Mouse (Mus musculus): ENCODE data around the gene Naga. TPM values are rescaled to one million over a fixed set of nuclear protein-coding genes. Genes with fewer than 3 reads are reported as not detected.

The Naga gene
- polyA plus RNA-seq, 1 experiment from 2014 or later, result 29.6 TPM

GRCm38 (mm10) chr15:82362234-82362633 lies 23.5 kb upstream of the Naga start:
- H3K4me3 ChIP-seq (ENCODE audit: low read depth, low read length), result no peak overlapping the region
- no peaks in the 10 kb centered on the region for H3K27me3 ChIP-seq (replicated peaks; ENCODE audit: control insufficient read depth, insufficient read depth, low read length)
- H3K36me3 ChIP-seq (ENCODE audit: control insufficient read depth, insufficient read depth, low read length), result no peaks in the 10 kb centered on the region
- no peak overlapping the region for H3K4me2 ChIP-seq (ENCODE audit: low read length)
- WGBS, result 90% methylated on average over 3 of the region's 4 CpGs
- no peaks in the 10 kb centered on the region for H3K9me3 ChIP-seq (replicated peaks; ENCODE audit: control insufficient read depth, low read length)
- H3K27ac ChIP-seq (ENCODE audit: low read depth, low read length), result no peak overlapping the region
- DNase-seq (ENCODE audit: low spot score) (no peak), ATAC-seq (no peak)
- H3K4me1 ChIP-seq (ENCODE audit: control insufficient read depth, insufficient read depth, low read length), result no peaks in the 10 kb centered on the region
- no peak overlapping the region for H3K9ac ChIP-seq (ENCODE audit: low read length)

- DNase-seq (ENCODE audit: low spot score) (no peak), ATAC-seq (no peak)
- no peaks in the 10 kb centered on the region for H3K27me3 ChIP-seq (replicated peaks; ENCODE audit: control insufficient read depth, insufficient read depth, low read length)
- no peak overlapping the region for H3K4me2 ChIP-seq (ENCODE audit: low read length)
- H3K36me3 ChIP-seq (ENCODE audit: control insufficient read depth, insufficient read depth, low read length), result no peaks in the 10 kb centered on the region
- H3K9me3 ChIP-seq (replicated peaks; ENCODE audit: control insufficient read depth, low read length), result no peaks in the 10 kb centered on the region
- no peak overlapping the region for H3K27ac ChIP-seq (ENCODE audit: low read depth, low read length)
- no peaks in the 10 kb centered on the region for H3K4me1 ChIP-seq (ENCODE audit: control insufficient read depth, insufficient read depth, low read length)
- H3K4me3 ChIP-seq (ENCODE audit: low read depth, low read length), result no peak overlapping the region
- no peak overlapping the region for H3K9ac ChIP-seq (ENCODE audit: low read length)
- 78% methylated on average over 11 of the region's 11 CpGs for WGBS
Measured at GRCm38 (mm10) chr15:82361459-82362018, 22.8 kb upstream of the Naga start.

GRCm38 (mm10) chr15:82358431-82359260 lies 19.9 kb upstream of the Naga start:
- Histone ChIP-seq H3K9ac (ENCODE audit: low read length) (no peak overlapping the region), H3K36me3 (ENCODE audit: control insufficient read depth, insufficient read depth, low read length) (no peaks in the 10 kb centered on the region), H3K4me2 (ENCODE audit: low read length) (no peak overlapping the region), H3K9me3 (replicated peaks; ENCODE audit: control insufficient read depth, low read length) (no peaks in the 10 kb centered on the region), H3K27ac (ENCODE audit: low read depth, low read length) (no peak overlapping the region), H3K4me1 (ENCODE audit: control insufficient read depth, insufficient read depth, low read length) (peaks cover 3% of the 10 kb centered on the region; the same call in 1 of the 2 replicates), H3K4me3 (ENCODE audit: low read depth, low read length) (no peak overlapping the region), H3K27me3 (replicated peaks; ENCODE audit: control insufficient read depth, insufficient read depth, low read length) (no peaks in the 10 kb centered on the region)
- no peak for ATAC-seq
- DNase-seq (ENCODE audit: low spot score), result no peak
- 69% methylated on average over 22 of the region's 22 CpGs for WGBS

- Histone ChIP-seq H3K4me1 (ENCODE audit: control insufficient read depth, insufficient read depth, low read length) (peaks cover 12% of the 10 kb centered on the region), H3K4me3 (ENCODE audit: low read depth, low read length) (peak within 1 kb of the TSS; percentile 92), H3K36me3 (ENCODE audit: control insufficient read depth, insufficient read depth, low read length) (peaks cover 19% of the 10 kb centered on the region), H3K9ac (ENCODE audit: low read length) (peak within 1 kb of the TSS; percentile 98), H3K27me3 (replicated peaks; ENCODE audit: control insufficient read depth, insufficient read depth, low read length) (no peaks in the 10 kb centered on the region), H3K4me2 (ENCODE audit: low read length) (peak within 1 kb of the TSS; percentile 84), H3K9me3 (replicated peaks; ENCODE audit: control insufficient read depth, low read length) (no peaks in the 10 kb centered on the region), H3K27ac (ENCODE audit: low read depth, low read length) (peak within 1 kb of the TSS; percentile 84)
- ATAC-seq (peak; percentile 100), DNase-seq (ENCODE audit: low spot score) (peak; percentile 99)
- under 1% methylated on average over 57 of the region's 57 CpGs for WGBS
Measured at GRCm38 (mm10) chr15:82354126-82354945, 15.6 kb upstream of the Naga start, which contains the start of gene Ndufa6. Gene Ndufa6, minus strand, starts transcription at chr15:82354322.

GRCm38 (mm10) chr15:82353745-82354113 lies 15.0 kb upstream of the Naga start:
- Histone ChIP-seq H3K4me2 (ENCODE audit: low read length) (peak overlapping the region; percentile 84), H3K27me3 (replicated peaks; ENCODE audit: control insufficient read depth, insufficient read depth, low read length) (no peaks in the 10 kb centered on the region), H3K27ac (ENCODE audit: low read depth, low read length) (peak overlapping the region; percentile 84), H3K36me3 (ENCODE audit: control insufficient read depth, insufficient read depth, low read length) (peaks cover 25% of the 10 kb centered on the region), H3K4me3 (ENCODE audit: low read depth, low read length) (peak overlapping the region; percentile 92), H3K4me1 (ENCODE audit: control insufficient read depth, insufficient read depth, low read length) (peaks cover 12% of the 10 kb centered on the region), H3K9ac (ENCODE audit: low read length) (peak overlapping the region; percentile 98), H3K9me3 (replicated peaks; ENCODE audit: control insufficient read depth, low read length) (no peaks in the 10 kb centered on the region)
- DNase-seq (ENCODE audit: low spot score) (no peak), ATAC-seq (peak; percentile 57; the same call in 1 of the 2 replicates)
- 1% methylated on average over 23 of the region's 23 CpGs for WGBS

- no peak for ATAC-seq
- no peak for DNase-seq (ENCODE audit: low spot score)
Measured at GRCm38 (mm10) chr15:82353078-82353744, 14.5 kb upstream of the Naga start.

GRCm38 (mm10) chr15:82351480-82351879 lies 12.8 kb upstream of the Naga start:
- no peak overlapping the region for H3K4me2 ChIP-seq (ENCODE audit: low read length)
- no peak overlapping the region for H3K9ac ChIP-seq (ENCODE audit: low read length)
- ATAC-seq (no peak), DNase-seq (ENCODE audit: low spot score) (no peak)
- H3K27me3 ChIP-seq (replicated peaks; ENCODE audit: control insufficient read depth, insufficient read depth, low read length), result no peaks in the 10 kb centered on the region
- no peak overlapping the region for H3K27ac ChIP-seq (ENCODE audit: low read depth, low read length)
- no peak overlapping the region for H3K4me3 ChIP-seq (ENCODE audit: low read depth, low read length)
- 80% methylated on average over 3 of the region's 3 CpGs for WGBS
- no peaks in the 10 kb centered on the region for H3K9me3 ChIP-seq (replicated peaks; ENCODE audit: control insufficient read depth, low read length)
- peaks cover 37% of the 10 kb centered on the region for H3K36me3 ChIP-seq (ENCODE audit: control insufficient read depth, insufficient read depth, low read length)
- peaks cover 19% of the 10 kb centered on the region for H3K4me1 ChIP-seq (ENCODE audit: control insufficient read depth, insufficient read depth, low read length)

More at GRCm38 (mm10) chr15:82353078-82353744, 14.5 kb upstream of the Naga start:
- H3K36me3 ChIP-seq (ENCODE audit: control insufficient read depth, insufficient read depth, low read length), result peaks cover 30% of the 10 kb centered on the region
- peak overlapping the region; percentile 84 for H3K4me2 ChIP-seq (ENCODE audit: low read length)
- no peak overlapping the region; the same call in 1 of the 2 replicates for H3K27ac ChIP-seq (ENCODE audit: low read depth, low read length)
- H3K4me1 ChIP-seq (ENCODE audit: control insufficient read depth, insufficient read depth, low read length), result peaks cover 12% of the 10 kb centered on the region
- H3K9me3 ChIP-seq (replicated peaks; ENCODE audit: control insufficient read depth, low read length), result no peaks in the 10 kb centered on the region
- peak overlapping the region; percentile 92 for H3K4me3 ChIP-seq (ENCODE audit: low read depth, low read length)
- H3K9ac ChIP-seq (ENCODE audit: low read length), result peak overlapping the region; percentile 98
- H3K27me3 ChIP-seq (replicated peaks; ENCODE audit: control insufficient read depth, insufficient read depth, low read length), result no peaks in the 10 kb centered on the region
- 29% methylated on average over 14 of the region's 14 CpGs for whole genome bisulfite sequencing

GRCm38 (mm10) chr15:82350349-82350748 lies 11.6 kb upstream of the Naga start:
- Histone ChIP-seq H3K9me3 (replicated peaks; ENCODE audit: control insufficient read depth, low read length) (no peaks in the 10 kb centered on the region), H3K4me3 (ENCODE audit: low read depth, low read length) (no peak overlapping the region), H3K36me3 (ENCODE audit: control insufficient read depth, insufficient read depth, low read length) (peaks cover 37% of the 10 kb centered on the region), H3K27ac (ENCODE audit: low read depth, low read length) (no peak overlapping the region), H3K4me1 (ENCODE audit: control insufficient read depth, insufficient read depth, low read length) (peaks cover 19% of the 10 kb centered on the region), H3K4me2 (ENCODE audit: low read length) (no peak overlapping the region), H3K27me3 (replicated peaks; ENCODE audit: control insufficient read depth, insufficient read depth, low read length) (no peaks in the 10 kb centered on the region), H3K9ac (ENCODE audit: low read length) (no peak overlapping the region)
- ATAC-seq, result no peak
- no peak for DNase-seq (ENCODE audit: low spot score)
- 93% methylated on average over 4 of the region's 4 CpGs for WGBS

All from forebrain, embryonic 14.5 days (tissue).